8 mouse cellular contexts compared by ENCODE assay signal in genomic region chr14:48120752-48121528, GRCm38 (mm10). TPM values are rescaled to one million over a fixed set of nuclear protein-coding genes. Genes with fewer than 3 reads are reported as not detected.
DNase-seq lines count a peak whose midpoint lies in the region; ATAC-seq and TF ChIP-seq lines count a peak whose summit lies in the region.

Gene Peli2, plus strand, starts transcription at chr14:48120823.

- WGBS in embryonic facial prominence, embryonic 15.5 days = 0% methylated on average over 92 of the region's 117 CpGs
- WGBS in kidney, adult 2 months = under 1% methylated on average over 113 of the region's 117 CpGs
- under 1% methylated on average over 115 of the region's 117 CpGs for WGBS in limb, embryonic 12.5 days
- under 1% methylated on average over 116 of the region's 117 CpGs for WGBS in midbrain, embryonic 11.5 days
- under 1% methylated on average over 102 of the region's 117 CpGs for WGBS in stomach, embryonic 15.5 days

- H3K4me2 ChIP-seq in embryonic facial prominence, embryonic 15.5 days (replicated peaks) = peak within 1 kb of the TSS; percentile 90
- peak within 1 kb of the TSS; percentile 81 for H3K4me2 ChIP-seq in limb, embryonic 12.5 days
- H3K4me2 ChIP-seq in midbrain, embryonic 11.5 days = peak within 1 kb of the TSS; percentile 80
- H3K4me2 ChIP-seq in stomach, embryonic 15.5 days = peak within 1 kb of the TSS; percentile 79

- no peak for TF ChIP-seq CTCF in kidney, adult 2 months (conservative IDR thresholded peaks at IDR 0.05; ENCODE audit: insufficient read depth, insufficient read length, low read depth, low read length)

- peak within 1 kb of the TSS; percentile 78 for H3K27ac ChIP-seq in embryonic facial prominence, embryonic 15.5 days (replicated peaks)
- H3K27ac ChIP-seq in kidney, adult 2 months (ENCODE audit: insufficient read depth, low read depth, low read length) = peak within 1 kb of the TSS; percentile 83
- peak within 1 kb of the TSS; percentile 90 for H3K27ac ChIP-seq in limb, embryonic 12.5 days
- H3K27ac ChIP-seq in midbrain, embryonic 11.5 days (ENCODE audit: low read depth, low read length) = peak within 1 kb of the TSS; percentile 92
- peak within 1 kb of the TSS; percentile 86 for H3K27ac ChIP-seq in stomach, embryonic 15.5 days

- TF ChIP-seq POLR2A in kidney, adult 2 months (IDR thresholded peaks at IDR 0.05; ENCODE audit: low read depth, low read length) = no peak

- H3K9me3 ChIP-seq in erythroblast, embryonic 14.5 days (ENCODE audit: control insufficient read depth, low read length) = no peaks in the 10 kb centered on the region
- H3K9me3 ChIP-seq in embryonic facial prominence, embryonic 15.5 days (replicated peaks) = no peaks in the 10 kb centered on the region
- no peaks in the 10 kb centered on the region for H3K9me3 ChIP-seq in limb, embryonic 12.5 days
- no peaks in the 10 kb centered on the region for H3K9me3 ChIP-seq in midbrain, embryonic 11.5 days (ENCODE audit: control insufficient read depth, low read length)
- no peaks in the 10 kb centered on the region for H3K9me3 ChIP-seq in stomach, embryonic 15.5 days

- no peak for ATAC-seq in erythroblast, adult 5-6 weeks (replicated peaks; ENCODE audit: low FRiP score, poor library complexity, severe bottlenecking)
- ATAC-seq in embryonic facial prominence, embryonic 15.5 days (ENCODE audit: insufficient number of reproducible peaks, low FRiP score, low TSS enrichment, low read depth) = peak; percentile 85
- ATAC-seq in limb, embryonic 12.5 days (ENCODE audit: insufficient number of reproducible peaks, insufficient read depth, low FRiP score, low TSS enrichment, low read depth) = peak; percentile 60
- ATAC-seq in midbrain, embryonic 11.5 days (ENCODE audit: low FRiP score) = peak; percentile 86
- ATAC-seq in stomach, embryonic 15.5 days (ENCODE audit: insufficient read depth, low FRiP score, low read depth) = peak; percentile 80

- peaks cover 52% of the 10 kb centered on the region for H3K27me3 ChIP-seq in erythroblast, embryonic 14.5 days (ENCODE audit: control insufficient read depth)
- peaks cover 3% of the 10 kb centered on the region; the same call in 1 of the 2 replicates for H3K27me3 ChIP-seq in embryonic facial prominence, embryonic 15.5 days
- no peaks in the 10 kb centered on the region for H3K27me3 ChIP-seq in kidney, adult 2 months (replicated peaks; ENCODE audit: control insufficient read depth, insufficient read depth, low read length)
- H3K27me3 ChIP-seq in limb, embryonic 12.5 days = peaks cover 6% of the 10 kb centered on the region; the same call in 1 of the 2 replicates
- H3K27me3 ChIP-seq in midbrain, embryonic 11.5 days (ENCODE audit: control insufficient read depth, insufficient read depth, low read length) = no peaks in the 10 kb centered on the region; the same call in 1 of the 2 replicates
- H3K27me3 ChIP-seq in stomach, embryonic 15.5 days (replicated peaks) = no peaks in the 10 kb centered on the region

- H3K36me3 ChIP-seq in erythroblast, embryonic 14.5 days (ENCODE audit: control insufficient read depth) = no peaks in the 10 kb centered on the region
- no peaks in the 10 kb centered on the region for H3K36me3 ChIP-seq in embryonic facial prominence, embryonic 15.5 days
- H3K36me3 ChIP-seq in kidney, adult 2 months (ENCODE audit: control insufficient read depth, insufficient read depth, low read length) = no peaks in the 10 kb centered on the region
- H3K36me3 ChIP-seq in limb, embryonic 12.5 days = no peaks in the 10 kb centered on the region
- no peaks in the 10 kb centered on the region for H3K36me3 ChIP-seq in midbrain, embryonic 11.5 days (ENCODE audit: control insufficient read depth, insufficient read depth, low read length)
- no peaks in the 10 kb centered on the region for H3K36me3 ChIP-seq in stomach, embryonic 15.5 days

- peak within 1 kb of the TSS; percentile 56 for H3K4me3 ChIP-seq in erythroblast, embryonic 14.5 days (replicated peaks)
- H3K4me3 ChIP-seq in embryonic facial prominence, embryonic 15.5 days (replicated peaks) = peak within 1 kb of the TSS; percentile 66
- peak within 1 kb of the TSS; percentile 65 for H3K4me3 ChIP-seq in kidney, adult 2 months (ENCODE audit: insufficient read depth, low read depth, low read length)
- H3K4me3 ChIP-seq in limb, embryonic 12.5 days (replicated peaks) = peak within 1 kb of the TSS; percentile 84
- peak within 1 kb of the TSS; percentile 89 for H3K4me3 ChIP-seq in midbrain, embryonic 11.5 days (ENCODE audit: low read depth, low read length)
- H3K4me3 ChIP-seq in stomach, embryonic 15.5 days (replicated peaks) = peak within 1 kb of the TSS; percentile 78

- H3K4me1 ChIP-seq in erythroblast, embryonic 14.5 days (ENCODE audit: control insufficient read depth) = no peaks in the 10 kb centered on the region
- H3K4me1 ChIP-seq in embryonic facial prominence, embryonic 15.5 days = peaks cover 32% of the 10 kb centered on the region
- peaks cover 5% of the 10 kb centered on the region; the same call in 1 of the 2 replicates for H3K4me1 ChIP-seq in kidney, adult 2 months (ENCODE audit: control insufficient read depth, insufficient read depth, low read length)
- H3K4me1 ChIP-seq in limb, embryonic 12.5 days (replicated peaks) = peaks cover 42% of the 10 kb centered on the region
- H3K4me1 ChIP-seq in midbrain, embryonic 11.5 days (ENCODE audit: control insufficient read depth, insufficient read depth, low read length) = peaks cover 38% of the 10 kb centered on the region
- H3K4me1 ChIP-seq in stomach, embryonic 15.5 days = peaks cover 28% of the 10 kb centered on the region; the same call in 1 of the 2 replicates

- H3K9ac ChIP-seq in embryonic facial prominence, embryonic 15.5 days = peak within 1 kb of the TSS; percentile 53
- H3K9ac ChIP-seq in limb, embryonic 12.5 days (replicated peaks) = peak within 1 kb of the TSS; percentile 89
- peak within 1 kb of the TSS; percentile 95 for H3K9ac ChIP-seq in midbrain, embryonic 11.5 days (ENCODE audit: low read length)
- peak within 1 kb of the TSS; percentile 84 for H3K9ac ChIP-seq in stomach, embryonic 15.5 days

- peak; percentile 76 to 80 for DNase-seq in heart, adult 9 months (ENCODE audit: low spot score in 2 of 2)
- DNase-seq in kidney, adult 2 months = peak; percentile 85
- DNase-seq in midbrain, embryonic 11.5 days (ENCODE audit: low spot score, missing footprints) = peak; percentile 98

RNA-seq across cellular contexts. Expression of gene Peli2, which starts in this region (rescaled TPM):
- polyA plus RNA-seq in erythroblast, embryonic 14.5 days (2012) = 0.04 TPM in 1 of 2 replicates, not detected in the other
- 1.7 and 2.5 TPM in 2 replicates for total RNA-seq in erythroblast, adult 5-6 weeks (2015; ENCODE audit: low replicate concordance)
- 1.4 and 2.1 TPM in 2 replicates for total RNA-seq in erythroblast, adult 5-6 weeks (2017; ENCODE audit: low replicate concordance)
- polyA plus RNA-seq in embryonic facial prominence, embryonic 15.5 days (2015; fragmentation: Nextera tagmentation; extraction: Ambion mirVana) = 6.5 and 7.1 TPM in 2 replicates
- 31.7 and 37.6 TPM in 2 replicates for polyA plus RNA-seq in kidney, adult 2 months (2012; rRNA removed)
- polyA plus RNA-seq in limb, embryonic 12.5 days (2016; fragmentation: Nextera tagmentation; extraction: Ambion mirVana) = 12.3 and 12.6 TPM in 2 replicates
- 15.7 and 16.2 TPM in 2 replicates for polyA plus RNA-seq in midbrain, embryonic 11.5 days (2014; fragmentation: Nextera tagmentation; extraction: Ambion mirVana)
- 8.1 and 9.2 TPM in 2 replicates for polyA plus RNA-seq in stomach, embryonic 15.5 days (2015; fragmentation: Nextera tagmentation; extraction: Ambion mirVana)
